Mouse (Mus musculus): Measurements from ENCODE around the gene Zfp13. TPM values are rescaled to one million over a fixed set of nuclear protein-coding genes. Genes with fewer than 3 reads are reported as not detected.
"Not testable (repeated sequence)": the region's sequence is repeated elsewhere in the genome, so short reads cannot be mapped to it uniquely, and the experiment has no call there.

The Zfp13 gene
- polyA plus RNA-seq, 1 experiment from 2014 or later: 15.4 TPM

GRCm38 (mm10) chr17:23543325-23543724 is 56.0 kb downstream of the Zfp13 start:
- no peak overlapping the region for H3K27ac ChIP-seq

GRCm38 (mm10) chr17:23542835-23543234 is 56.5 kb downstream of the Zfp13 start:
- WGBS: 47% methylated on average over 4 of the region's 4 CpGs
- H3K4me3 ChIP-seq: peak overlapping the region; percentile 50; the same call in 1 of the 2 replicates
- peak; percentile 68 for DNase-seq (ENCODE audit: low spot score)

More at GRCm38 (mm10) chr17:23543325-23543724, 56.0 kb downstream of the Zfp13 start:
- Histone ChIP-seq H3K36me3 (no peaks in the 10 kb centered on the region), H3K9me3 (no peaks in the 10 kb centered on the region), H3K4me1 (peaks cover 17% of the 10 kb centered on the region; the same call in 1 of the 2 replicates), H3K27me3 (ENCODE audit: insufficient read depth, poor library complexity, severe bottlenecking) (0 out of 2 replicates have a peak, but pooled peaks cover 4% of the 10 kb centered on the region), H3K4me3 (no peak overlapping the region)
- DNase-seq (ENCODE audit: low spot score): peak; percentile 69
- 37% methylated on average over 5 of the region's 5 CpGs for WGBS

GRCm38 (mm10) chr17:23542004-23542720 is 57.1 kb downstream of the Zfp13 start:
- DNase-seq (ENCODE audit: low spot score): peak; percentile 74
- WGBS: 9% methylated on average over 12 of the region's 12 CpGs

More at GRCm38 (mm10) chr17:23542835-23543234, 56.5 kb downstream of the Zfp13 start:
- H3K9me3 ChIP-seq: no peaks in the 10 kb centered on the region
- H3K27ac ChIP-seq: no peak overlapping the region
- peaks cover 19% of the 10 kb centered on the region; the same call in 1 of the 2 replicates for H3K4me1 ChIP-seq
- no peaks in the 10 kb centered on the region for H3K36me3 ChIP-seq
- H3K27me3 ChIP-seq (ENCODE audit: insufficient read depth, poor library complexity, severe bottlenecking): 0 out of 2 replicates have a peak, but pooled peaks cover 4% of the 10 kb centered on the region

GRCm38 (mm10) chr17:23540605-23541475 is 58.4 kb downstream of the Zfp13 start:
- H3K4me3 ChIP-seq: peak overlapping the region; percentile 51
- H3K27ac ChIP-seq: no peak overlapping the region; the same call in 1 of the 2 replicates
- WGBS: 10% methylated on average over 31 of the region's 31 CpGs
- no peaks in the 10 kb centered on the region for H3K9me3 ChIP-seq
- H3K27me3 ChIP-seq (ENCODE audit: insufficient read depth, poor library complexity, severe bottlenecking): peaks cover 11% of the 10 kb centered on the region; the same call in 1 of the 2 replicates
- H3K36me3 ChIP-seq: no peaks in the 10 kb centered on the region
- DNase-seq (ENCODE audit: low spot score): peak; percentile 82
- peaks cover 19% of the 10 kb centered on the region; the same call in 1 of the 2 replicates for H3K4me1 ChIP-seq

More at GRCm38 (mm10) chr17:23542004-23542720, 57.1 kb downstream of the Zfp13 start:
- Histone ChIP-seq H3K27me3 (ENCODE audit: insufficient read depth, poor library complexity, severe bottlenecking) (0 out of 2 replicates have a peak, but pooled peaks cover 7% of the 10 kb centered on the region), H3K36me3 (no peaks in the 10 kb centered on the region), H3K27ac (no peak overlapping the region), H3K4me3 (peak overlapping the region; percentile 50), H3K9me3 (no peaks in the 10 kb centered on the region), H3K4me1 (peaks cover 19% of the 10 kb centered on the region; the same call in 1 of the 2 replicates)

GRCm38 (mm10) chr17:23540106-23540505 is 59.2 kb downstream of the Zfp13 start:
- no peaks in the 10 kb centered on the region for H3K9me3 ChIP-seq
- no peak overlapping the region for H3K27ac ChIP-seq
- 46% methylated on average over 3 of the region's 3 CpGs for WGBS
- peaks cover 11% of the 10 kb centered on the region; the same call in 1 of the 2 replicates for H3K27me3 ChIP-seq (ENCODE audit: insufficient read depth, poor library complexity, severe bottlenecking)
- no peaks in the 10 kb centered on the region for H3K36me3 ChIP-seq
- DNase-seq (ENCODE audit: low spot score): peak; percentile 67
- peaks cover 19% of the 10 kb centered on the region; the same call in 1 of the 2 replicates for H3K4me1 ChIP-seq
- peak overlapping the region; percentile 51 for H3K4me3 ChIP-seq

- Histone ChIP-seq H3K4me1 (peaks cover 19% of the 10 kb centered on the region; the same call in 1 of the 2 replicates), H3K9me3 (no peaks in the 10 kb centered on the region), H3K27me3 (ENCODE audit: insufficient read depth, poor library complexity, severe bottlenecking) (peaks cover 11% of the 10 kb centered on the region; the same call in 1 of the 2 replicates), H3K27ac (no peak overlapping the region), H3K4me3 (no peak overlapping the region), H3K36me3 (no peaks in the 10 kb centered on the region)
- DNase-seq (ENCODE audit: low spot score): peak; percentile 57
- WGBS: 93% methylated on average over 5 of the region's 5 CpGs
Observed at GRCm38 (mm10) chr17:23539608-23540007, 59.7 kb downstream of the Zfp13 start.

- Histone ChIP-seq H3K4me1 (peaks cover 16% of the 10 kb centered on the region; the same call in 1 of the 2 replicates), H3K27ac (no peak overlapping the region), H3K36me3 (no peaks in the 10 kb centered on the region), H3K27me3 (ENCODE audit: insufficient read depth, poor library complexity, severe bottlenecking) (peaks cover 11% of the 10 kb centered on the region; the same call in 1 of the 2 replicates), H3K4me3 (peak overlapping the region; percentile 59), H3K9me3 (no peaks in the 10 kb centered on the region)
- 9% methylated on average over 21 of the region's 21 CpGs for WGBS
- DNase-seq (ENCODE audit: low spot score): peak; percentile 76
Observed at GRCm38 (mm10) chr17:23538299-23539015, 60.8 kb downstream of the Zfp13 start.

GRCm38 (mm10) chr17:23537554-23538255 is 61.6 kb downstream of the Zfp13 start:
- WGBS: 3% methylated on average over 27 of the region's 27 CpGs
- Histone ChIP-seq H3K27ac (no peak overlapping the region), H3K4me3 (peak overlapping the region; percentile 59), H3K36me3 (no peaks in the 10 kb centered on the region), H3K9me3 (no peaks in the 10 kb centered on the region), H3K27me3 (ENCODE audit: insufficient read depth, poor library complexity, severe bottlenecking) (peaks cover 11% of the 10 kb centered on the region; the same call in 1 of the 2 replicates), H3K4me1 (peaks cover 12% of the 10 kb centered on the region; the same call in 1 of the 2 replicates)
- DNase-seq (ENCODE audit: low spot score): peak; percentile 76

- H3K27ac ChIP-seq, H3K9me3 ChIP-seq, H3K36me3 ChIP-seq, H3K4me1 ChIP-seq: not testable (repeated sequence)
- peak overlapping the region; percentile 45 for H3K4me3 ChIP-seq
- WGBS: under 1% methylated on average over 17 of the region's 29 CpGs
- H3K27me3 ChIP-seq (ENCODE audit: insufficient read depth, poor library complexity, severe bottlenecking): peaks cover 11% of the 10 kb centered on the region; the same call in 1 of the 2 replicates
- peak; percentile 86 for DNase-seq (ENCODE audit: low spot score)
Observed at GRCm38 (mm10) chr17:23535046-23535788, 64.1 kb downstream of the Zfp13 start.

GRCm38 (mm10) chr17:23533591-23534490 is 65.4 kb downstream of the Zfp13 start:
- not testable (repeated sequence) for H3K9me3 ChIP-seq; H3K27me3 ChIP-seq (ENCODE audit: insufficient read depth, poor library complexity, severe bottlenecking); H3K36me3 ChIP-seq; H3K27ac ChIP-seq; H3K4me1 ChIP-seq
- 5% methylated on average over 11 of the region's 23 CpGs for WGBS
- peak overlapping the region; percentile 45 for H3K4me3 ChIP-seq
- peak; percentile 73 for DNase-seq (ENCODE audit: low spot score)
